Mouse (Mus musculus) hindbrain, embryonic 14.5 days (tissue): ENCODE data around the gene Zfand4. TPM values are rescaled to one million over a fixed set of nuclear protein-coding genes. Genes with fewer than 3 reads are reported as not detected.

Experiments
- ATAC-seq: fragments of 200-750 bp; cut with Nextera tagmentation; 2 replicates; pipeline ENCODE4 v1.8.0; 2017; ENCODE audit warnings: moderate number of reproducible peaks, mild to moderate bottlenecking, moderate TSS enrichment, moderate library complexity; ENCODE audit not compliant: low FRiP score
- DNase-seq: peaks from one replicate; pipeline ENCODE4 v3.0.0-alpha.2; 2015; ENCODE audit warnings: low spot score
- H3K27ac ChIP-seq: fragments of 300-500 bp; sonication (generic); 2 replicates; pipeline ENCODE4 v1.5.1; 2014; ENCODE audit warnings: mild to moderate bottlenecking, moderate library complexity
- H3K27me3 ChIP-seq: fragments of 300-500 bp; sonication (generic); 2 replicates; pipeline ENCODE4 v1.6.1; 2014; ENCODE audit warnings: mild to moderate bottlenecking, low read length, mixed read lengths; ENCODE audit not compliant: control insufficient read depth, insufficient read depth
- H3K36me3 ChIP-seq: fragments of 300-500 bp; sonication (generic); replicated peaks from 2 replicates; pipeline ENCODE4 v1.6.1; 2014; ENCODE audit not compliant: control insufficient read depth, insufficient read depth
- H3K4me1 ChIP-seq: fragments of 300-500 bp; sonication (generic); replicated peaks from 2 replicates; pipeline ENCODE4 v1.6.1; 2014; ENCODE audit warnings: antibody characterized with exemption, low read length, mixed read lengths; ENCODE audit not compliant: control insufficient read depth, insufficient read depth
- H3K4me2 ChIP-seq: fragments of 300-500 bp; sonication (generic); replicated peaks from 2 replicates; pipeline ENCODE4 v1.6.1; 2014; ENCODE audit warnings: mild to moderate bottlenecking, moderate library complexity
- H3K4me3 ChIP-seq: fragments of 300-500 bp; sonication (generic); replicated peaks from 2 replicates; pipeline ENCODE4 v1.5.1; 2014; ENCODE audit warnings: mild to moderate bottlenecking, low read length
- H3K9ac ChIP-seq: fragments of 300-500 bp; sonication (generic); 2 replicates; pipeline ENCODE4 v1.6.1; 2014
- H3K9me3 ChIP-seq: fragments of 300-500 bp; sonication (generic); 2 replicates; pipeline ENCODE4 v1.6.1; 2016; ENCODE audit warnings: low read length; ENCODE audit not compliant: control insufficient read depth
- WGBS: fragments of 180-500 bp; shearing (Covaris S2); extraction: QIAGEN DNeasy Blood & Tissue Kit; methylation state at CpG from one replicate; pipeline ENCODE4 v1.1.7; 2014; 5-methylcytosine and 5-hydroxymethylcytosine counted together
- polyA plus RNA-seq: library from polyadenylated mRNA; unstranded; fragments of >200 nt; fragmentation: Nextera tagmentation; extraction: Ambion mirVana; gene quantifications from 2 replicates; pipeline ENCODE4 v1.2.1, GENCODE M21; 2014

Zfand4 gene
- polyA plus RNA-seq, 1 experiment from 2014 or later: 6.7 TPM

DNA sequence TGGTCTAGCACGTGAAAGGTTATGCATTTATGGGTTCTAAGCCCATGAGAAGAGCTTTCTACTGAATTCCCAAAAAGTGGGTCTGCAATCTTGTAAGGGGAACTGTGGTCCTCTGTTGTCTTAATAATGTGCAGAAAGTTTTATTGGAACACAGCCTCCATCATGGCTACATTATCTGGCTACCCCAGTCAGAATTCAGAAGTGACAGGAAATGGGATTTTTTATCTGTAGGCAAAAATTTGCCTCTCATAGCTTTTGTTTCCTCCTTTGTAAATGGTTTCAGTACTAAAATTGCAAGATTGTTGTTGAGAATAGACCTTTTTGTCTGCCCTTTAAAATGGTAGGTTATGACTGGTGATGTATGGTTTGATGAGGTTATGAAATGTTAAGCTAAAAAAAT is 1.2 kb upstream of the Zfand4 start:
- Histone ChIP-seq H3K36me3 (peaks cover 47% of the 10 kb centered on the region), H3K27me3 (no peaks in the 10 kb centered on the region), H3K27ac (no peak overlapping the region), H3K4me1 (peaks cover 19% of the 10 kb centered on the region), H3K9me3 (no peaks in the 10 kb centered on the region), H3K9ac (no peak overlapping the region), H3K4me3 (no peak overlapping the region), H3K4me2 (no peak overlapping the region)
- DNase-seq: no peak
- ATAC-seq: no peak
- 100% methylated on average over 1 of the region's 1 CpGs for WGBS

DNA sequence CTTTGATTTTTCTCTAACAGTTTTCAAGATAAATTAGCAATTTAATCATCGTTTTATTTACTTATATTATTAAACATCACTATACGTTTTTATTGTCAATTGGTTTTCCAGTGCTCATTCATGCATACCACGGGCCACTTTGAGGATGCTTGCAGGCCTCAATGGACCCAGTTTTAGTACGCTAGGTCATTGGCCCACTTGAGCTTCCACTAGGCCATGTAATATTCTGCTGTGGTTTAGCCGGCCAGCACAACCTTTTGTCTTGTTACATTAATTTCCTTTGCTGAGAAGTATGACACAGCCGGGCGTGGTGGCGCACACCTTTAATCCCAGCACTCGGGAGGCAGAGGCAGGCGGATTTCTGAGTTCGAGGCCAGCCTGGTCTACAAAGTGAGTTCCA is 814 bp downstream of the Zfand4 start:
- Histone ChIP-seq H3K27me3 (no peaks in the 10 kb centered on the region), H3K36me3 (peaks cover 30% of the 10 kb centered on the region), H3K4me3 (peak overlapping the region; percentile 66), H3K27ac (no peak overlapping the region), H3K9me3 (no peaks in the 10 kb centered on the region), H3K9ac (peak overlapping the region; percentile 81), H3K4me2 (peak overlapping the region; percentile 73), H3K4me1 (peaks cover 19% of the 10 kb centered on the region)
- ATAC-seq (no peak), DNase-seq (no peak)
- 79% methylated on average over 11 of the region's 11 CpGs for WGBS

DNA sequence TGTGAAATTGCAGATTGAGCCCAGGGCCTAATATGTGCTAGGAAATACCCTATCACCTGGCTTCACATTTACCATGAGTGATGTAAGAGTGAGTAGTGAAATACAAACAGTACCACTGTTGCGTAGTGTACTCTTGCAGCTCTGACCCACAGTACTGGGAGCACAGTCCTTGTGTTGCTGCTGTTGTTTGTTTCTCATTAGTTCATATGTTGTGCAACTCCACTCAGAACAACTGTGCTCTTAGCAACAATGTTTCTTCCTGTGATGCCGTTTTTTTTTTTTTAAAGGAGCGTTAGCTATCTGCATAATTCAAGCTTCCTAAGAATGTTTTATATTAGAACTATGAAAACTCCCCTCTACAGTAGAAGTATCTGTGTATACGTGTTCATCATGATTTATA is 1.6 kb downstream of the Zfand4 start:
- no peaks in the 10 kb centered on the region for H3K27me3 ChIP-seq
- H3K4me1 ChIP-seq: peaks cover 19% of the 10 kb centered on the region
- no peak overlapping the region for H3K4me3 ChIP-seq
- H3K9ac ChIP-seq: peak overlapping the region; percentile 34; the same call in 1 of the 2 replicates
- WGBS: 58% methylated on average over 4 of the region's 4 CpGs
- peak overlapping the region; percentile 73 for H3K4me2 ChIP-seq
- H3K27ac ChIP-seq: no peak overlapping the region; the same call in 1 of the 2 replicates
- no peaks in the 10 kb centered on the region for H3K9me3 ChIP-seq
- ATAC-seq: no peak
- no peak for DNase-seq
- H3K36me3 ChIP-seq: peaks cover 23% of the 10 kb centered on the region

DNA sequence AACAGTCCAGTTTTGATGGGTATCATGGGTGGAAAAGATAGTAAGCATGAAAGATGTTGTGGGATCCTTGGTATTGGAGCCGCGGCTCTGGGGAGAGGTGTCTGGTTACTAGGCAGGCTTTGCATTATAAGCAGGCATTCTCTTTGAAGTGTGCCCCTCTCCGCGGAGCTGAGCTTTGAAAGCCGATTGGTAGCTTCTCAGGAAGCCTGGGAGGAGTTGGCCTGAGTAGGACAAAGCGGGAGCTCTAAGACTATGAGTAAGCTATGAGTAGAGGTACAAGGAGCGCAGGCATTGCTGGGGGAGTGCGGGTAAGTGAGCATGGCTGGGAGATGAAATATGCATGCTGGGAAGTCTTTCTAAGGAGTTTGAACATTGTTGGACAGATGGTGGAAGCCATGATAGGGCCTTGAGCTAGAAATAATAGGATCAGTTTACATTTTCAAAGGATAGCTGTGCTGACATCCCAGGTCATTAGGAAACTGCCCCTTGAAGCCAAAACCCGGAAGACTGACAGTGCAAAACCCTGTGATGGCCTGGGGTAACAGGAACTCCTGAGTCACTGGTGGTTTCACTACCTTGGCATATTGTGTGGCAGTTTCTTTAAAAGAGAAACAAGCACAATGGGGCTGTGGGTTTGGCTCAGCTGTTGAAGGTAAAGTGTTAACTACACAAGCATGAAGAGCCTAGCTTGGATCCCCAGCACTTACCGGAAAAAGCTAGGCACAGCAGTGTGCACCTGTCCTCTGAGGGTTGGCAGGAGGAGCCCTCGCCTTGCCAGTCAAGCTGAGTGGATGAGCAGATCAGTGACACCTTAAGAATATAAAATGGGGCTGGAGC is 2.5 kb downstream of the Zfand4 start:
- ATAC-seq: peak; percentile 49; the same call in 1 of the 2 replicates
- no peaks in the 10 kb centered on the region for H3K9me3 ChIP-seq
- H3K4me3 ChIP-seq: peak overlapping the region; percentile 9; the same call in 1 of the 2 replicates
- peak; percentile 69 for DNase-seq
- H3K27me3 ChIP-seq: no peaks in the 10 kb centered on the region
- peak overlapping the region; percentile 34 for H3K9ac ChIP-seq
- H3K27ac ChIP-seq: peak overlapping the region; percentile 54; the same call in 1 of the 2 replicates
- peaks cover 19% of the 10 kb centered on the region for H3K4me1 ChIP-seq
- peak overlapping the region; percentile 73 for H3K4me2 ChIP-seq
- peaks cover 15% of the 10 kb centered on the region; the same call in 1 of the 2 replicates for H3K36me3 ChIP-seq
- 17% methylated on average over 11 of the region's 11 CpGs for WGBS

DNA sequence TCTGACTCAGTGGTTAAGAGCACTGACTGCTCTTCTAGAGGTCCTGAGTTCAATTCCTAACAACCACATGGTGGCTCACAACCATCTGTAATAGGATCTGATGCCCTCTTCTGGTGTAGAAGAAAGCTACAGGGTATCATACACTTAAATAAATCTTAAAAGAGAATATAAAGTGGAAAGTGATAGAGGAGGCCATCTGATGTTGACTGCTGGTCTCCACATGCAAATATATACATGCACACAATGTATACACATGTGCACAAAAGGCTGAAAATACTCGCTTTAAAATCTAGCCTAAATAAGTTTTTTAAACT is 3.0 kb downstream of the Zfand4 start:
- 0 out of 2 replicates have a peak overlapping the region, but pooled peaks have one; percentile 73 for H3K4me2 ChIP-seq
- peaks cover 10% of the 10 kb centered on the region; the same call in 1 of the 2 replicates for H3K36me3 ChIP-seq

DNA sequence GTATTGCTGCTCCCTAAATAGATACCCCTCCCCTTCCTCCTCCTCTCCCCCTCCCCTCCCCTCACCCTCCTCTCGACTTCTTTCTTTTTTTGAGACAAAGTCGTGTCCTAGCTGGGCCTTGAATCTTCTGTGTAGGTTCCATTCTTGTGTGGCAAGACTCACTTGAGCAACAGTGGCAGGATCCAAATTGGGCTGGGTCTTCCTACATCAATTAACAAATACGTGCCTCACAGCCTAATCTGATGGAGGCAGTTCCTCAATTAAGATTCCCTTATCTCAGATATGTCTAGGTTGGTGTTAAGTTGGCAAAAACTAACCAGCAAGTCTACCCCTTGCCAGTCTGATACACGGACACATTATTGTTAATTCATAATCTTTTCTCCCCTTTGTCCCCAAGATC is 11.7 kb downstream of the Zfand4 start:
- no peak for ATAC-seq
- no peaks in the 10 kb centered on the region for H3K4me1 ChIP-seq
- no peak overlapping the region for H3K27ac ChIP-seq
- no peaks in the 10 kb centered on the region for H3K27me3 ChIP-seq
- no peak for DNase-seq
- no peak overlapping the region for H3K4me2 ChIP-seq
- H3K9ac ChIP-seq: no peak overlapping the region
- peaks cover 5% of the 10 kb centered on the region; the same call in 1 of the 2 replicates for H3K36me3 ChIP-seq
- no peak overlapping the region for H3K4me3 ChIP-seq
- WGBS: 72% methylated on average over 4 of the region's 4 CpGs
- no peaks in the 10 kb centered on the region for H3K9me3 ChIP-seq

More for the DNA sequence above, 3.0 kb downstream of the Zfand4 start:
- WGBS: 98% methylated on average over 1 of the region's 1 CpGs
- Histone ChIP-seq H3K4me1 (peaks cover 19% of the 10 kb centered on the region), H3K9me3 (no peaks in the 10 kb centered on the region), H3K4me3 (no peak overlapping the region), H3K9ac (no peak overlapping the region), H3K27me3 (no peaks in the 10 kb centered on the region), H3K27ac (no peak overlapping the region)
- ATAC-seq (no peak), DNase-seq (no peak)

DNA sequence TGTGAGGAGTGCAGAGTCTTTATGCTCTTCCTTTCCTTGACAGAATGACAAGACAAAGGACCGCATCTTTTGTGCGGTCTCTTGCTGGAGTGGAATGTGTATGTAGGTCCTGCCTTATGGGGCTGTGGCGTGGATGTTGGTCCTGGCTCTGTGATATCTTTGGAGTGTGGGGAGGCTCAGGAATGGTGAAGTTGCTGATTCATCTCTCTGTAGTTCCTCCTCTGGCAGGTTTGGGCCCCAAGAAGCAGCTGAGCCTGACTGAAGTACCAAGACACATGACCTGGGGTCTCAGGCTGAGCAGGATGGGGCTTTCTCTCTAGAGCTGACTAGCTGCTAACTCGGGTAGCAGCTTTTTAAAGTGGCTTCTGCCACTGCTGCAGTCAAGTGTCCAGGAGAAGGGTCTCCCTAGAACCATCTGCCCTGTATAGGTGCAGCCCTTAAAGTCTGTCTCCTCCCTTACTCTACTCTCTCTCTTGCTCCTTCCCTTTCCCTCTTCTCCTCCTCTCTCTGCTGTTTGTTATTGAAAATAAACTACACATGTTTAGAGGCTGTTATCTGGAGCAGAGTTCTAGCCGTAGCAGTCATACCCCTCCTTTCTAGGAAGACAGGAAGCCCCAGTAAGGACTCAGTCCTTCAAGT is 14.8 kb downstream of the Zfand4 start:
- Histone ChIP-seq H3K9me3 (no peaks in the 10 kb centered on the region), H3K4me2 (no peak overlapping the region), H3K27me3 (no peaks in the 10 kb centered on the region), H3K4me3 (no peak overlapping the region), H3K9ac (no peak overlapping the region), H3K36me3 (peaks cover 5% of the 10 kb centered on the region; the same call in 1 of the 2 replicates), H3K27ac (no peak overlapping the region), H3K4me1 (no peaks in the 10 kb centered on the region)
- 83% methylated on average over 5 of the region's 5 CpGs for WGBS
- ATAC-seq (no peak), DNase-seq (no peak)

DNA sequence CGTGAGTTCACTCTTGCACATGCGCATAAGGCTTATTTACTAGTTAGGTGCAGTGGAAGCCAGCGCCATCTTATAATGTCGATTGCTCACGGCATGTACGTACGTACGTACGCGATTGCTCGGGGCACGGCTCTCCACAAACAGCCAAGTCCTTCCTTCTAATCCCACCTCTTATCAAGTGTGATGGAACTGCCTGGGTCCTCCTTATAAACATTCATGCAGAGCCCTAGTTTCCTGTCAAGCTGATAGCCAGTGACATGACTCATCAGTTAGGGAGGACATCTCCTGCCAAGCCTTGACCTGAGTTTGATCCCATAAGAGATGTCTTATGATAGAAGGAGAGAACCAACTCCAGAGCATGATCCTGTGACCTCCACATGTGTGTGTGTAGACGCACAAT is 17.0 kb downstream of the Zfand4 start:
- Histone ChIP-seq H3K4me2 (no peak overlapping the region), H3K27me3 (no peaks in the 10 kb centered on the region), H3K27ac (no peak overlapping the region), H3K4me1 (no peaks in the 10 kb centered on the region), H3K36me3 (no peaks in the 10 kb centered on the region), H3K4me3 (no peak overlapping the region), H3K9ac (no peak overlapping the region), H3K9me3 (no peaks in the 10 kb centered on the region)
- ATAC-seq: no peak
- 97% methylated on average over 13 of the region's 13 CpGs for WGBS
- DNase-seq: no peak

DNA sequence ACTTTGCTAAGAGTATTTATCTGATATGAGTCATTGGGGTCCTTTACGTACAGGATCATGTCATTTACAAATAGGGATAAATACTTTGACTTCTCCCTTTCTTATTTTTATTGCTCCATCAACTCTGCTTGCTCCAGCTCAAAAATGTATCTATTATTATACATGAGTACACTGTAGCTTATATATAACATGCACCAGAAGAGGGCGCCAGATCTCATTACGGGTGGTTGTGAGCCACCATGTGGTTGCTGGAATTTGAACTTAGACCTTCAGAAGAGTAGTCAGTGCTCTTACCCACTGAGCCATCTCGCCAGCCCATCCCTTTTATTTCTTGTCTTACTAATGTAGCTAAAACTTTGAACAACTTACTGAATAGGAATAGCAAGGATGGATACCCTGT is 18.5 kb downstream of the Zfand4 start:
- Histone ChIP-seq H3K36me3 (no peaks in the 10 kb centered on the region), H3K4me3 (no peak overlapping the region), H3K27ac (no peak overlapping the region), H3K4me1 (no peaks in the 10 kb centered on the region), H3K9ac (no peak overlapping the region), H3K4me2 (no peak overlapping the region), H3K9me3 (no peaks in the 10 kb centered on the region), H3K27me3 (no peaks in the 10 kb centered on the region)
- 53% methylated on average over 4 of the region's 4 CpGs for WGBS
- ATAC-seq: no peak
- DNase-seq: no peak
